ENCODE assay signal across 13 mouse cellular contexts in genomic region chr17:90390316-90391212, GRCm38 (mm10).
A peak's percentile ranks its signal among the peaks of the same experiment; 100 is the strongest.
DNase-seq lines count a peak whose midpoint lies in the region; ATAC-seq and TF ChIP-seq lines count a peak whose summit lies in the region.
"Had no signal": no experiment of that assay in that cellular context is flagged by ENCODE, and none has a peak within 500 bp of the region (broad histone marks: within the 10 kb centered on the region; RNA-seq: fewer than 3 reads in every experiment).

No protein-coding gene starts in this region.

- H3K27me3 ChIP-seq in forebrain, embryonic 14.5 days (replicated peaks; ENCODE audit: control insufficient read depth, insufficient read depth, low read length): no peaks in the 10 kb centered on the region
- H3K27me3 ChIP-seq in midbrain, postnatal 0 days (ENCODE audit: insufficient read depth, low read length): no peaks in the 10 kb centered on the region
- H3K27me3 ChIP-seq: CH12.LX; megakaryocyte, embryonic 14.5 days had no signal

- peak; percentile 87 for ATAC-seq in forebrain, embryonic 14.5 days
- ATAC-seq in midbrain, postnatal 0 days (ENCODE audit: low FRiP score): no peak

- H3K4me1 ChIP-seq in forebrain, embryonic 14.5 days (ENCODE audit: control insufficient read depth, insufficient read depth, low read length): peaks cover 11% of the 10 kb centered on the region
- H3K4me1 ChIP-seq in midbrain, postnatal 0 days (ENCODE audit: insufficient read depth, low read length): no peaks in the 10 kb centered on the region; the same call in 1 of the 2 replicates
- H3K4me1 ChIP-seq: megakaryocyte, embryonic 14.5 days had no signal

- H3K27ac ChIP-seq in left cerebral cortex, adult 2 months: peak overlapping the region; percentile 34
- no peak overlapping the region for H3K27ac ChIP-seq in forebrain, embryonic 14.5 days (ENCODE audit: low read depth, low read length)
- peak overlapping the region; percentile 18; the same call in 1 of the 2 replicates for H3K27ac ChIP-seq in midbrain, postnatal 0 days (ENCODE audit: low read depth, low read length)

- H3K4me2 ChIP-seq in forebrain, embryonic 14.5 days (ENCODE audit: low read length): no peak overlapping the region
- no peak overlapping the region for H3K4me2 ChIP-seq in midbrain, postnatal 0 days (ENCODE audit: low read depth, low read length, poor library complexity, severe bottlenecking)

- intact Hi-C loops in left cerebral cortex, adult 2 months (cut with DNase I): no loop called here
- intact Hi-C loops in left cerebral cortex, postnatal 4 days (cut with DNase I): no loop called here

- H3K9me3 ChIP-seq in forebrain, embryonic 14.5 days (replicated peaks; ENCODE audit: control insufficient read depth, low read length): no peaks in the 10 kb centered on the region
- no peaks in the 10 kb centered on the region for H3K9me3 ChIP-seq in midbrain, postnatal 0 days (ENCODE audit: low read length)

- H3K9ac ChIP-seq in forebrain, embryonic 14.5 days (ENCODE audit: low read length): no peak overlapping the region; the same call in 1 of the 2 replicates
- H3K9ac ChIP-seq in midbrain, postnatal 0 days (replicated peaks; ENCODE audit: low read length, poor library complexity, severe bottlenecking): no peak overlapping the region

- no peak overlapping the region for H3K4me3 ChIP-seq in left cerebral cortex, adult 2 months
- no peak overlapping the region for H3K4me3 ChIP-seq in forebrain, embryonic 14.5 days (ENCODE audit: low read depth, low read length)
- no peak overlapping the region for H3K4me3 ChIP-seq in midbrain, postnatal 0 days (ENCODE audit: low read depth, low read length)
- H3K4me3 ChIP-seq: megakaryocyte, embryonic 14.5 days had no signal

- no peak for TF ChIP-seq CTCF in left cerebral cortex, adult 2 months (IDR thresholded peaks at IDR 0.05)
- TF ChIP-seq CTCF in midbrain, postnatal 0 days (IDR thresholded peaks at IDR 0.05): no peak

- no peak for DNase-seq in left cerebral cortex, adult 2 months (ENCODE audit: extremely low spot score in 1 of 2, low spot score in 2 of 2)
- DNase-seq in left cerebral cortex, postnatal 4 days: no peak
- peak; percentile 31 for DNase-seq in cerebellum, adult 11 months
- DNase-seq in forebrain, embryonic 14.5 days (ENCODE audit: low spot score): peak; percentile 59
- peak; percentile 15 for DNase-seq in midbrain, postnatal 0 days (ENCODE audit: low spot score)
- DNase-seq in urinary bladder, postnatal 14 days (ENCODE audit: low spot score): no peak
- DNase-seq in kidney, postnatal 36 days: no peak
- no peak for DNase-seq in urinary bladder, adult 2 months (ENCODE audit: low spot score)
- DNase-seq: adrenal gland, postnatal 25 days; kidney, postnatal 14 days; right cerebral cortex, postnatal 25 days had no signal

- 8% methylated on average over 7 of the region's 7 CpGs for WGBS in forebrain, embryonic 14.5 days
- 16% methylated on average over 7 of the region's 7 CpGs for whole genome bisulfite sequencing in midbrain, postnatal 0 days

- H3K36me3 ChIP-seq in forebrain, embryonic 14.5 days (ENCODE audit: control insufficient read depth, insufficient read depth, low read length): no peaks in the 10 kb centered on the region
- H3K36me3 ChIP-seq in midbrain, postnatal 0 days (ENCODE audit: insufficient read depth, low read length): no peaks in the 10 kb centered on the region

Comparison
In these comparisons a context has a peak if more than half of its experiments do, and no peak if none do; other contexts are left out.
1. DNase-seq: peak in cerebellum, adult 11 months (single experiment), forebrain, embryonic 14.5 days (single experiment) and midbrain, postnatal 0 days (single experiment); none in left cerebral cortex, adult 2 months (0 of 2), left cerebral cortex, postnatal 4 days (single experiment), urinary bladder, postnatal 14 days (single experiment), kidney, postnatal 36 days (0 of 2) and urinary bladder, adult 2 months (single experiment).